Mouse (Mus musculus) kidney, adult 2 months (tissue): ENCODE data around the gene Grin2b. TPM values are rescaled to one million over a fixed set of nuclear protein-coding genes. Genes with fewer than 3 reads are reported as not detected.
"Not testable (repeated sequence)": the region's sequence is repeated elsewhere in the genome, so short reads cannot be mapped to it uniquely, and the experiment has no call there.

Source experiments
- DNase-seq: peaks from one replicate; pipeline ENCODE4 v3.0.0; 2021
- H3K27ac ChIP-seq: fragments of 200-500 bp; 2 replicates; pipeline ENCODE4 v1.5.1; 2012; ENCODE audit warnings: low read depth, low read length, control low read depth, inconsistent platforms; ENCODE audit not compliant: insufficient read depth
- H3K27me3 ChIP-seq: fragments of 200-500 bp; replicated peaks from 2 replicates; pipeline ENCODE4 v1.6.1; 2012; ENCODE audit warnings: mild to moderate bottlenecking, moderate library complexity, low read length, inconsistent platforms; ENCODE audit not compliant: control insufficient read depth, insufficient read depth
- H3K36me3 ChIP-seq: fragments of 200-500 bp; 2 replicates; pipeline ENCODE4 v1.6.1; 2012; ENCODE audit warnings: mild to moderate bottlenecking, moderate library complexity, low read length, inconsistent platforms; ENCODE audit not compliant: control insufficient read depth, insufficient read depth
- H3K4me1 ChIP-seq: fragments of 200-500 bp; 2 replicates; pipeline ENCODE4 v1.6.1; 2011; ENCODE audit warnings: low read length; ENCODE audit not compliant: control insufficient read depth, insufficient read depth
- H3K4me3 ChIP-seq: fragments of 200-500 bp; 2 replicates; pipeline ENCODE4 v1.5.1; 2011; ENCODE audit warnings: mild to moderate bottlenecking, low read depth, low read length, control low read depth; ENCODE audit not compliant: insufficient read depth
- CTCF ChIP-seq: fragments of 200-500 bp; conservative IDR thresholded peaks from 2 replicates; pipeline ENCODE4 v1.5.1; 2011; ENCODE audit warnings: low read depth, mild to moderate bottlenecking, control low read depth, low read length, moderate library complexity, mixed read lengths; ENCODE audit not compliant: insufficient read depth, insufficient read length
- POLR2A ChIP-seq: fragments of 200-500 bp; IDR thresholded peaks from one replicate; pipeline ENCODE4 v1.6.1; 2011; ENCODE audit warnings: low read depth, low read length, control low read depth
- WGBS: fragments of 180-500 bp; shearing (Covaris S2); methylation state at CpG from one replicate; pipeline ENCODE4 v1.1.7; 2018; 5-methylcytosine and 5-hydroxymethylcytosine counted together
- polyA plus RNA-seq: library from polyadenylated mRNA; depleted of rRNA; stranded (reverse); fragments of >200 nt; gene quantifications from 2 replicates; pipeline ENCODE4 v1.2.3, GENCODE M21; 2012

Grin2b gene
- polyA plus RNA-seq, 1 experiment: not detected

DNA sequence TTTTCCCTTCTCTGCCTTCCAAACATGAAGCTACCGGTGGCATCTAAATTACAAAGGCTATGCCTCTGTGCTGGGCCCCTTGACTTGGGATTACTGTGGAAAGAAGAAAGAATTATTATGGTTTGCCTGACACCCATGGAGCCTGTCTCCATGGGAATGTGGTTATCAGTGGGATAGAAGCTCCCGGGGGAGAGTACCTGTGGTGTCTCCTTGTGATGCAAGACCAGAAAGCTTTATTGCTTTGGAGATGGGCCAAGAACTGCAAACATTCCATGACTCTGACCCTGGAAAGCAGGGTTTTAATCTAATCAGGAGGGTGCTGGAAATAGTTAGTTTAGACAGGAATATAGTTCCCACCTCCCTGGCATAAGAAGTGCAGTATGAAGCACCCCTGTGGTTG lies 469.7 kb downstream of the Grin2b start:
- no peaks in the 10 kb centered on the region for H3K4me1 ChIP-seq
- TF ChIP-seq POLR2A (no peak), CTCF (no peak)
- H3K27me3 ChIP-seq: no peaks in the 10 kb centered on the region
- no peaks in the 10 kb centered on the region for H3K36me3 ChIP-seq
- WGBS: 30% methylated on average over 2 of the region's 2 CpGs
- DNase-seq: no peak
- H3K4me3 ChIP-seq: no peak overlapping the region
- H3K27ac ChIP-seq: no peak overlapping the region

- TF ChIP-seq POLR2A (no peak), CTCF (no peak)
- no peak for DNase-seq
- H3K36me3 ChIP-seq: no peaks in the 10 kb centered on the region
- no peaks in the 10 kb centered on the region for H3K4me1 ChIP-seq
- H3K4me3 ChIP-seq: no peak overlapping the region
- H3K27me3 ChIP-seq: no peaks in the 10 kb centered on the region; the same call in 1 of the 2 replicates
- H3K27ac ChIP-seq: no peak overlapping the region
- 54% methylated on average over 3 of the region's 3 CpGs for WGBS
Measured at GRCm38 (mm10) chr6:135701361-135701760, 471.9 kb downstream of the Grin2b start.

GRCm38 (mm10) chr6:135700717-135701345 lies 472.5 kb downstream of the Grin2b start:
- TF ChIP-seq POLR2A (no peak), CTCF (no peak)
- Histone ChIP-seq H3K4me1 (no peaks in the 10 kb centered on the region), H3K27ac (no peak overlapping the region), H3K27me3 (no peaks in the 10 kb centered on the region; the same call in 1 of the 2 replicates), H3K4me3 (no peak overlapping the region), H3K36me3 (no peaks in the 10 kb centered on the region)
- no peak for DNase-seq
- WGBS: 76% methylated on average over 12 of the region's 12 CpGs

DNA sequence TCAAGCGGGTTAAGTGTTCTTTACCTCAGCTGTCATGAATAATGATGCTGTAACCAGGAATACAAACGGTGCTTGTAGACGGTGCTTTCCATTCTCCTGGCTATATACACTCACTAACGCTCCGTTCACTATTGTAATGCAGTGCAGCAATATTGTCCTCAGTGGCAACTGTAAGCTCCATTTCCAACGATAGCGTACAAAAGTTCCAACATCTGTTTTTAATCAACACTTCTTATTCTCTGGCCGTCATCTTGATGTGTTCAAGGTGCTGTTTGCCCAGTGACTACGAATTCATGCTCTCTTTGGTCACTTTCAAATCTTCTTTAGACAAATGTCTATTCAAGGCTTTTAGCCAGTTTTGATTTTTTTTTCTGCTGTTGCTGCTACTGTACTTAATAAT lies 480.8 kb downstream of the Grin2b start:
- no peaks in the 10 kb centered on the region; the same call in 1 of the 2 replicates for H3K27me3 ChIP-seq
- 75% methylated on average over 9 of the region's 9 CpGs for WGBS
- no peaks in the 10 kb centered on the region for H3K4me1 ChIP-seq
- no peak for DNase-seq
- no peak overlapping the region for H3K4me3 ChIP-seq
- no peaks in the 10 kb centered on the region for H3K36me3 ChIP-seq
- TF ChIP-seq CTCF: no peak
- TF ChIP-seq POLR2A: no peak
- no peak overlapping the region for H3K27ac ChIP-seq

DNA sequence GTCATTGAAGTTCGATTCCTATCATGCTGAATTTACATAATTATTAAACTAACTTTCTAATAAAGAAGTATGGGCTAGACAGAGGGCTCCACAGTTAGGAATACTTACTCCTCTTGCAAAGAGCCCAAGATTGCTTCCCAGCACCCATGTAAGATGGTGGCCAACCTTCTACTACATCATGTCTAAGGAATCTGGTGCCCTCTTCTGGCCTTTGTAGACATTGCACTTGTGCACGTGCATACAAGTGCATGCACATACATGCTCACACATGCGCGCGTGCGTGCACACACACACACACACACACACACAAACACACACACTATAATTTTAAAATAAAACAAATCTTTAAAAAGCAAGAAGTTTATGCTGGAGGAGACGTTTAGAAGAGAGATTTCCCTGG lies 481.8 kb downstream of the Grin2b start:
- Histone ChIP-seq H3K36me3 (no peaks in the 10 kb centered on the region), H3K4me3 (no peak overlapping the region), H3K27ac (no peak overlapping the region), H3K27me3 (no peaks in the 10 kb centered on the region), H3K4me1 (no peaks in the 10 kb centered on the region)
- no peak for DNase-seq
- TF ChIP-seq CTCF (peak; percentile 30; the same call in 1 of the 2 replicates), POLR2A (no peak)
- whole genome bisulfite sequencing: 93% methylated on average over 7 of the region's 7 CpGs

DNA sequence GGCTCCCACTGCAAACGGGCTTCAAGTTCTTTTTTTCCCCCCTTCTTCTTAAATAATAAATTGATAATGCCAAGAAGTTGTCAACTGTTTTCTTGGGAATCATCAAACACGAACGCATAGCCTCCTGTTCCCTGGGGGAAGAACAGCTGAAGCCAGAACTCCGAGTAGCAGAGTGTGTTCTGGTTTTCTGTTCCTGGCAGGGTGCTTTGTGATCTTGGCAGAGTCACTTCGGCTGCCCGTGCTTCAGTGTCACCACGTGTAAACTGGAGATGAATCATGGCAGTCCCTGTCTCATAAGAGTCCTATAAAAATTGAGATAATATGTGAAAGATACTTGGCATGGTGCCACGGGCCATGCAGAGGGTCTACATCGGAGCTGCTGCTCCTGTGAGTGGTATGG lies 485.4 kb downstream of the Grin2b start:
- 50% methylated on average over 9 of the region's 9 CpGs for WGBS

DNA sequence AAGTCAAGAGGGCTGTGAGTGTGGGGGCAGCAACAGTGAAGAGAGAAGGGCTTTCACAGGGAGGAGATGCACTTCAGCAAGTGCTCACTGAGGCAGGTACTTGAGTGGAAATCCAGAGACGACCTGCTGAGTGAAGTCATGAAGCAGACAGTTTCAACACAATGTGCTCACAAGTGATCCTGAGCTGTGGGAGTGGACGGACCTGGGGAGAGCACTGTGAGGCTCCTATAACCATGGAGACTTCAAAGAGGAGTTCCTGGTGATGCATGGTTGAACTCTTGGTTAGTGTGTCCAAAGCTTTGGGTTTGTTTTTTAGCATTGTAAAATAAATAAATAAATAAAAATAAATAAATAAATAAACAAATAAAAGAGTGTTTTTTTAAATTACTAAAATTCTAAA lies 489.1 kb downstream of the Grin2b start:
- no peaks in the 10 kb centered on the region for H3K36me3 ChIP-seq
- H3K27me3 ChIP-seq: no peaks in the 10 kb centered on the region; the same call in 1 of the 2 replicates
- no peak overlapping the region for H3K27ac ChIP-seq
- no peaks in the 10 kb centered on the region for H3K4me1 ChIP-seq
- DNase-seq: no peak
- TF ChIP-seq POLR2A (no peak), CTCF (no peak)
- WGBS: 55% methylated on average over 2 of the region's 2 CpGs
- H3K4me3 ChIP-seq: no peak overlapping the region

More for the DNA sequence above, 485.4 kb downstream of the Grin2b start:
- TF ChIP-seq CTCF: no peak
- no peak for TF ChIP-seq POLR2A
- no peaks in the 10 kb centered on the region for H3K4me1 ChIP-seq
- no peak overlapping the region for H3K4me3 ChIP-seq
- H3K27ac ChIP-seq: no peak overlapping the region
- no peaks in the 10 kb centered on the region; the same call in 1 of the 2 replicates for H3K27me3 ChIP-seq
- H3K36me3 ChIP-seq: no peaks in the 10 kb centered on the region
- no peak for DNase-seq

DNA sequence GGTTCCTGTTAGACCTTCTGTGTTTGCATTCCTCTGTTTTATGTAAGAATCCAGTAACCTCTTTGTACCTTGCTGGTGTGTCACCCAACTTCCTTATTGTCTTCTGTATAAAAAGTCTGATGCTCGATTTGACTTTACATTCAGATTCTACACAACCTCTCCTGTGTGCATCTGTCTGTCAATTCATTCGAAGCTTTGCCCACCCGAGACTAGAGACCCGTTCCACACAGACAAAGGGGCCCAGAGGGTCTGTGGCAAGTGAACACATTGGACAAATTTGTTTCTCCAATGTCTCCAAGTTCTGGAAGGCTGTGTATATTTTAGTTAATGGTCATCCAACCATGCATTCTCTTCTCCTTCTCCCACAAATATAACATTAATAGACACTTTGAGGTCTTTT lies 491.9 kb downstream of the Grin2b start:
- H3K4me3 ChIP-seq, H3K27ac ChIP-seq, H3K36me3 ChIP-seq, DNase-seq, H3K4me1 ChIP-seq, H3K27me3 ChIP-seq: not testable (repeated sequence)
- 89% methylated on average over 4 of the region's 4 CpGs for WGBS
